Mouse (Mus musculus) liver, postnatal 0 days (tissue): ENCODE data around the gene Gm20388. TPM values are rescaled to one million over a fixed set of nuclear protein-coding genes. Genes with fewer than 3 reads are reported as not detected.

Experiments used
- ATAC-seq: fragments of 200-750 bp; cut with Nextera tagmentation; 2 replicates; pipeline ENCODE4 v1.8.0; 2017; ENCODE audit warnings: mild to moderate bottlenecking, moderate library complexity
- DNase-seq: peaks from one replicate; pipeline ENCODE4 v3.0.0-alpha.2; 2016
- H3K27ac ChIP-seq: fragments of 300-500 bp; sonication (generic); 2 replicates; pipeline ENCODE4 v1.5.1; 2014; ENCODE audit warnings: antibody characterized with exemption, moderate library complexity, mild to moderate bottlenecking, low read depth
- H3K27me3 ChIP-seq: fragments of 300-500 bp; sonication (generic); 2 replicates; pipeline ENCODE4 v1.6.1; 2014; ENCODE audit warnings: low read length, control low read depth, mixed read lengths; ENCODE audit not compliant: insufficient read depth
- H3K36me3 ChIP-seq: fragments of 300-500 bp; sonication (generic); replicated peaks from 2 replicates; pipeline ENCODE4 v1.6.1; 2014; ENCODE audit warnings: mild to moderate bottlenecking, control low read depth, low read length, moderate library complexity, mixed read lengths; ENCODE audit not compliant: insufficient read depth
- H3K4me1 ChIP-seq: fragments of 300-500 bp; sonication (generic); 2 replicates; pipeline ENCODE4 v1.6.1; 2014; ENCODE audit warnings: antibody characterized with exemption, mild to moderate bottlenecking, control low read depth; ENCODE audit not compliant: insufficient read depth
- H3K4me2 ChIP-seq: fragments of 300-500 bp; sonication (generic); 2 replicates; pipeline ENCODE4 v1.6.1; 2014; ENCODE audit warnings: low read depth, mild to moderate bottlenecking, low read length, moderate library complexity, mixed read lengths
- H3K4me3 ChIP-seq: fragments of 300-500 bp; sonication (generic); 2 replicates; pipeline ENCODE4 v1.5.1; 2014; ENCODE audit warnings: low read depth, low read length
- H3K9ac ChIP-seq: fragments of 300-500 bp; sonication (generic); replicated peaks from 2 replicates; pipeline ENCODE4 v1.6.1; 2014; ENCODE audit warnings: mild to moderate bottlenecking, moderate library complexity
- H3K9me3 ChIP-seq: fragments of 300-500 bp; sonication (generic); 2 replicates; pipeline ENCODE4 v1.6.1; 2016; ENCODE audit warnings: mild to moderate bottlenecking, control low read depth, low read length, mixed read lengths
- CTCF ChIP-seq: sonication (generic); IDR thresholded peaks from 2 replicates; pipeline ENCODE4 v1.5.1; 2016; ENCODE audit warnings: antibody characterized with exemption, low read depth
- EP300 ChIP-seq: IDR thresholded peaks from 2 replicates; pipeline ENCODE4 v1.6.1; 2016; ENCODE audit warnings: antibody characterized with exemption, low read depth, mild to moderate bottlenecking
- WGBS: fragments of 180-500 bp; shearing (Covaris S2); extraction: QIAGEN DNeasy Blood & Tissue Kit; methylation state at CpG from one replicate; pipeline ENCODE4 v1.1.7; 2014; ENCODE audit not compliant: insufficient replicate concordance; 5-methylcytosine and 5-hydroxymethylcytosine counted together
- polyA plus RNA-seq: library from polyadenylated mRNA; unstranded; fragments of >200 nt; fragmentation: Nextera tagmentation; extraction: Ambion mirVana; gene quantifications from 2 replicates; pipeline ENCODE4 v1.2.1, GENCODE M21; 2015

Gm20388 gene
- polyA plus RNA-seq, 1 experiment from 2014 or later, result not detected

GRCm38 (mm10) chr8:120888005-120888404 lies 977.4 kb downstream of the Gm20388 start:
- TF ChIP-seq EP300, result no peak
- TF ChIP-seq CTCF, result no peak
- Histone ChIP-seq H3K4me1 (no peaks in the 10 kb centered on the region), H3K4me3 (no peak overlapping the region), H3K36me3 (no peaks in the 10 kb centered on the region), H3K27me3 (peaks cover 83% of the 10 kb centered on the region), H3K9ac (no peak overlapping the region), H3K9me3 (no peaks in the 10 kb centered on the region), H3K4me2 (no peak overlapping the region), H3K27ac (no peak overlapping the region)
- ATAC-seq, result no peak
- WGBS, result 28% methylated on average over 5 of the region's 5 CpGs
- DNase-seq, result no peak

GRCm38 (mm10) chr8:120889189-120889588 lies 978.5 kb downstream of the Gm20388 start:
- Histone ChIP-seq H3K4me3 (no peak overlapping the region), H3K27me3 (peaks cover 83% of the 10 kb centered on the region), H3K36me3 (no peaks in the 10 kb centered on the region), H3K9me3 (no peaks in the 10 kb centered on the region), H3K27ac (no peak overlapping the region), H3K4me2 (no peak overlapping the region), H3K4me1 (no peaks in the 10 kb centered on the region), H3K9ac (no peak overlapping the region)
- ATAC-seq (no peak), DNase-seq (no peak)
- no peak for TF ChIP-seq CTCF
- 62% methylated on average over 4 of the region's 4 CpGs for WGBS

- Histone ChIP-seq H3K27me3 (peaks cover 83% of the 10 kb centered on the region), H3K27ac (no peak overlapping the region), H3K9me3 (no peaks in the 10 kb centered on the region), H3K4me2 (no peak overlapping the region), H3K36me3 (no peaks in the 10 kb centered on the region), H3K4me3 (no peak overlapping the region), H3K9ac (no peak overlapping the region), H3K4me1 (no peaks in the 10 kb centered on the region)
- ATAC-seq (no peak), DNase-seq (peak; percentile 19)
- TF ChIP-seq CTCF (no peak), EP300 (no peak)
- 15% methylated on average over 11 of the region's 11 CpGs for WGBS
Observed at GRCm38 (mm10) chr8:120890068-120890467, 979.4 kb downstream of the Gm20388 start.

- Histone ChIP-seq H3K27ac (no peak overlapping the region), H3K9me3 (0 out of 2 replicates have a peak, but pooled peaks cover 2% of the 10 kb centered on the region), H3K4me2 (no peak overlapping the region), H3K4me1 (no peaks in the 10 kb centered on the region), H3K27me3 (peaks cover 52% of the 10 kb centered on the region), H3K36me3 (no peaks in the 10 kb centered on the region), H3K4me3 (no peak overlapping the region), H3K9ac (no peak overlapping the region)
- 12% methylated on average over 4 of the region's 4 CpGs for WGBS
- DNase-seq (no peak), ATAC-seq (no peak)
- TF ChIP-seq EP300 (no peak), CTCF (no peak)
Observed at GRCm38 (mm10) chr8:120895009-120895408, 984.4 kb downstream of the Gm20388 start.

- peaks cover 48% of the 10 kb centered on the region for H3K27me3 ChIP-seq
- H3K4me1 ChIP-seq, result no peaks in the 10 kb centered on the region
- H3K4me3 ChIP-seq, result no peak overlapping the region
- H3K9me3 ChIP-seq, result 0 out of 2 replicates have a peak, but pooled peaks cover 2% of the 10 kb centered on the region
- H3K36me3 ChIP-seq, result no peaks in the 10 kb centered on the region
- 2% methylated on average over 13 of the region's 13 CpGs for WGBS
- ATAC-seq (no peak), DNase-seq (no peak)
- H3K27ac ChIP-seq, result no peak overlapping the region
- no peak overlapping the region for H3K4me2 ChIP-seq
- TF ChIP-seq EP300 (no peak), CTCF (no peak)
- H3K9ac ChIP-seq, result no peak overlapping the region
Observed at GRCm38 (mm10) chr8:120895600-120895999, 985.0 kb downstream of the Gm20388 start.

GRCm38 (mm10) chr8:120896203-120896602 lies 985.6 kb downstream of the Gm20388 start:
- no peak overlapping the region for H3K4me2 ChIP-seq
- H3K36me3 ChIP-seq, result no peaks in the 10 kb centered on the region
- no peak for TF ChIP-seq EP300
- TF ChIP-seq CTCF, result no peak
- no peak overlapping the region for H3K27ac ChIP-seq
- ATAC-seq (no peak), DNase-seq (no peak)
- H3K9me3 ChIP-seq, result 0 out of 2 replicates have a peak, but pooled peaks cover 2% of the 10 kb centered on the region
- peaks cover 48% of the 10 kb centered on the region for H3K27me3 ChIP-seq
- WGBS, result 38% methylated on average over 13 of the region's 13 CpGs
- no peak overlapping the region for H3K9ac ChIP-seq
- H3K4me3 ChIP-seq, result no peak overlapping the region
- no peaks in the 10 kb centered on the region for H3K4me1 ChIP-seq

GRCm38 (mm10) chr8:120898008-120898407 lies 987.4 kb downstream of the Gm20388 start:
- TF ChIP-seq CTCF, result peak; percentile 85
- TF ChIP-seq EP300, result no peak

More at GRCm38 (mm10) chr8:120898008-120898407, 987.4 kb downstream of the Gm20388 start:
- Histone ChIP-seq H3K4me1 (no peaks in the 10 kb centered on the region), H3K4me2 (no peak overlapping the region), H3K4me3 (no peak overlapping the region), H3K27me3 (peaks cover 31% of the 10 kb centered on the region), H3K36me3 (no peaks in the 10 kb centered on the region), H3K9me3 (0 out of 2 replicates have a peak, but pooled peaks cover 2% of the 10 kb centered on the region), H3K27ac (no peak overlapping the region), H3K9ac (no peak overlapping the region)
- DNase-seq (peak; percentile 74), ATAC-seq (no peak)
- WGBS, result 48% methylated on average over 4 of the region's 4 CpGs
